Mouse (Mus musculus): Measurements from ENCODE around the gene Doc2g.
A peak's percentile ranks its signal among the peaks of the same experiment; 100 is the strongest.

Doc2g gene

DNA sequence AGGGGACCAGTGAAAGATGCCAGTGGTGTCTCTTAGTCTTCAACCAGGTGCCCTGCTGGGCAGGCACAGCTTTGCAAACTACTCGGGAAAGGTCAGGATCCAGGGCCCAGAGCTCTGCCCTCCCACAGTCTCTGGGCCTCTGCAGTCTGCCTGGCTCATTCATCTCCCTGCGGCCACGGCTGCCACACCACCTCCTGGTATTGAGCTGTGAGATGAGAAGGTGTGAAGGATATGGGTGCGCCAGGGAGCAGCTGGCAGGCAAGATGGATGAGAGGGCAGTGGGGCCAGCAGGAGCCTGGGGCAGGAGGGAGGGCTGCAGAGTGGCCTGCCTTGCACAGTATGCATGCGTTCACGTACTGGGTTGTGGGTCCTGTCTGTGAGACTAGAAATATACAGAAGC is 12.3 kb upstream of the Doc2g start:
- no peak for DNase-seq (ENCODE audit: low spot score in 2 of 2)

DNA sequence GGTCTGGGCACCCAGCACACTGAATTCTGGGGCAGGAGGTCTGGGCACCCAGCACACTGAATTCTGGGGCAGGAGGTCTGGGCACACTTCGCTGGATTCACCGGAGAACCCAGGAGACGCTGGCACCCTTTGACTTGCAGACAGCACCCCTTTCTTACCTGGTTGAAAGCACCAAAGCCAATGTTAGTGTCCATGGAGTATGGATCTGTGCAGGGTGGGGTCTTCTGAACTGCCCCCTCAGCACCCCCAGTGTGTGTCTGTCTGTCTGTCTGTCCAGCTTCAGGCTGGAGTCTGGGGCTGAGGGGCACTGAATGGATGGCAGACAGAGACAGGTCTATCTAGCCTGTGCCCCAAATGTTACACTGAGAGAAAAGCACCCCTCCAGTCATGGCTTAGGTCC is 11.6 kb upstream of the Doc2g start:
- no peak for DNase-seq (ENCODE audit: low spot score in 2 of 2)

DNA sequence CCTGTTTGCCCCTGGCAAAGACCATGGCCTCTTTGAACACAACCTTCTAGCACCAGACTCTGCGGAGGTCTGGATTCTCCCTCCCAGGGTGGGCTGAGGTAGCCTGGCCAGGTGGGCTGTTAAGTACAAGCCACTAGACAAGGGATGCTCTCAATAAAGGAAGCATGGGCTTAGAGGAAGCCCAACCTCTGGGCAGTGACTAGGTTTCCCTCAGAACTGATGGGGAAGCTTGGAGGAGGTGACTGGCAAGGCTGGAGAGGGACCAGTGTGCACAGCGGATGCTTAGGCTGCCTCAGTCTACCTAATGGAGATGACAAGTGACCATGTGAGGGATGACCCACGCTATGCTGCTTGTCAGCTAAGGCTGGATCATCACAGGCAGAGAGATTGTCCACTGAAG is 11.1 kb upstream of the Doc2g start:
- DNase-seq (ENCODE audit: low spot score in 2 of 2) = no peak

DNA sequence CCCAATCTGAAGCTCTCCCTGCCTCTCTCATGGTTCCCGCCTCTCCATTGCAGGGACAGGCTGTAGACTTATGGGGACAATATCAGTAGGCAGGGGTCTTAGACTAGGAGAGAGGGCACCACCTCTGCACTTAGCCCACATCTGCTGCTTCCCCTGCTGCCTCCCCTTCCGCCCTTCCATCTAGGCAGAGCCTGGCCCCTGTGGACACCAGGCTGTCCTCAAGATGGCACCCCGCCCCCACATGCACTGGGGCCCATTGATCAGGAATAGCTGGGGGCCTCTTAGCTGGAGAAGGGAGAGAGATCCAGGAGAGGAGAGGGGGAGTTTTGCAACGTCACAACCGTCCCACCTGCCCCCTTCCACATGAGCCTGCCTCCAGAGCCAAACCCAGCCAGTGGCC is 10.7 kb upstream of the Doc2g start, which contains the start of gene Tbx10:
TSS of gene Tbx10 (plus strand) at position 337 of the 400 bp plus-strand sequence.
- DNase-seq (ENCODE audit: low spot score in 2 of 2) = no peak

DNA sequence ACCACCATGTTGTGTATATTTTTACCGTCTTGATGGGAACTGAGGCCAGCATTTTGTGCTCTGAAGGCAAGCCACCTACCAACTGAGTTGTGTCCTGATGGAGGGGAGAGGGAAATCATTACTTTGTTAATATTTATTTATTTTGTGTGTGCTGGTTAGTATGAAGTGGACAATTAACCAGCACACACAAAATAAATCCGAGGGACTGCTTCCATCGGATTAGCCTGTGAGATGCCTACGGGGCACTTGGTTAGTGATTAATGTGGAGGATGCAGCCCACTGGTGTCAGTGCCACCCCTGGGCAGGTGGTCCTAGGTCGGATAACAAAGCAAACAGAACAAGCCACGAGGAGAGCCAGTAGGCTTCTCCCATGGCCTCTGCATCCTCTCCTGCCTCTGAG is 8.2 kb upstream of the Doc2g start:
- DNase-seq (ENCODE audit: low spot score in 2 of 2) = no peak

DNA sequence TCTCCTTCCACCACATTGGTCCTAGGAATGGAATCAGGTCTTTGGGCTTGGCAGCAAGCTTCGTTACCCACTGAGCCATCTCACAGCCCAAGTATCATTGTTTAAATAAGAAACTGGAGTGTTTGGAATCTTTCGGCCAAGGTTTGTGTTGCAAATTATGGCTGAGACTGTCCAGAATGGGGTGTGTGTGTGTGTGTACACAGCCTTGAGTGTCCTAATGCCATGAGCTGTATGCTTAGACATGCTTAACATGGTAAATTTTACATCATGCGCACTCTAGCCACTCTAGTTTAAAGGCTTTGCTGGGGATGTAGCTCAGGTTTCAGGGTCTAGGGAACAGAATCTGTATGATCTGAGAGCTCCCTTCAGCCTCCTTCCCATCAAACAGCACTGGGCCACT is 7.6 kb upstream of the Doc2g start:
- no peak for DNase-seq (ENCODE audit: low spot score in 2 of 2)

DNA sequence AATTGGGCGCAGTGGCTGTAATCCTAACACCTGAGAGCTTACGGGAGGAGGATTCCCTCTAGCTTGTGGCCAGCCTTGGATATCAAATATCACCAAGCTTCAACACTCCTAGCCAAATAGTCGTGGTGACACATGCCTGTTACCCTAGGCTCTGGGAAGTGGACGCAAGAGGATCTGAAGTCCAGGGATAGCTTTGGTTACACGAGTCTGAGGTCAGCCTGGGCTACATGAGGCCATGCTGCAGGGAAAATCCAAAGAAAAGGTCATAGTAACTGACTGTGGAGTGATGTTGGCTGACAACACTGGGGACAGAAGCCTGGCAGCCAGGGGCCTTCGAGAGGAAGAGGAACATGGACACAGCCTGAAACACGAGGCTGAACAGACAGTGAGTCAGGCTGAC is 7.0 kb upstream of the Doc2g start:
- no peak for DNase-seq (ENCODE audit: low spot score in 2 of 2)

DNA sequence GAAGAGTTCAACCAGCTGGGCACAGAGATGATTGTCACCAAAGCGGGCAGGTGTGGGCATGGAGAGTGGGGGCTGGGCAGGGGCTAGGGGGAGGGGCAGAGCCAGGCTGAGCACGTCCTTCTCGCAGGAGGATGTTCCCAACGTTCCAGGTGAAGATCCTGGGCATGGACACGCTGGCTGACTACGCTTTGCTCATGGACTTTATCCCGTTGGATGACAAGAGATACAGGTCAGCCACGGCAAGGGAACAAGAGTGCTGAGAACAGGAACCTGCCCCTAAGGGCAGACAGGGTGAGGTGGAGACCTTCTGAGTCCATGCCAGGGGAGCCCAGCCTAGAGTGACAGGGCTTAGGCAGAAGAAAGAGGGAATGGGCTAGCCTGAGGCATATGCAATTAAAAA is 6.4 kb upstream of the Doc2g start:
- DNase-seq (ENCODE audit: low spot score in 2 of 2) = no peak

DNA sequence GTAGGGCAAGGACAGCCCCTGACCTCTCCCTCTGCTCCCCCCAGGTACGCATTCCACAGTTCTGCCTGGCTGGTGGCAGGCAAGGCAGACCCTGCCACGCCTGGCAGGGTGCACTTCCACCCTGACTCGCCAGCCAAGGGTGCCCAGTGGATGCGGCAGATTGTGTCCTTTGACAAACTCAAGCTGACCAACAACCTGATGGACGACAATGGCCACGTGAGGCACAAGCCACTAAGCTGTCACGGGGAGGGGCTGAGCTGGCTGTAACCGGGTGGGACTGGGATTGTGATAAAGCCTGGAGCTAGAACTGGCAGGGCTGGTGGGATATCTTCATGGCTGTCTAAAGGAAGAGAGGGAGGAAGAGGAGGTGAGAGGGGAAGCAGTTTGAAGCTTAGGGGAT is 5.9 kb upstream of the Doc2g start:
- no peak for DNase-seq (ENCODE audit: low spot score in 2 of 2)

DNA sequence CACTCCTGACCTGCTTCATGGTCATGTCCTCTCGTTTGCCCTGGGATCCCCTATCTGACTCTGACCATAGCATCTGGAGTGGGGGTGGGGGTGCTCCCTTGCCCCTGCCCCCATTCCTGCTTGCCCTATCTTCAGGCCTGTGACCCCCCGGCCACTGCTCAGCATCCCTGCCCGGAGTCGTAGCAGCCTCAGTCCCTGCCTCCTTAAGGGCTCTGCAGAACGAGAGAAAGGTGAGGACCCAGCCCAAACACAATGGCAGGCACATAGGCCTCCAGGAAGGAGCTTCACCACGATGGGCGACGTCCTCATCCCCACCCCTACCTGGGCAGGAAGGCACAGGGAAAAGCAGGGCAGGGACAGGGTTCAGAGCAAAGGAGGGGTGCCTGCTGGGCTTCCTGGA is 4.8 kb upstream of the Doc2g start:
- DNase-seq (ENCODE audit: low spot score in 2 of 2) = no peak

DNA sequence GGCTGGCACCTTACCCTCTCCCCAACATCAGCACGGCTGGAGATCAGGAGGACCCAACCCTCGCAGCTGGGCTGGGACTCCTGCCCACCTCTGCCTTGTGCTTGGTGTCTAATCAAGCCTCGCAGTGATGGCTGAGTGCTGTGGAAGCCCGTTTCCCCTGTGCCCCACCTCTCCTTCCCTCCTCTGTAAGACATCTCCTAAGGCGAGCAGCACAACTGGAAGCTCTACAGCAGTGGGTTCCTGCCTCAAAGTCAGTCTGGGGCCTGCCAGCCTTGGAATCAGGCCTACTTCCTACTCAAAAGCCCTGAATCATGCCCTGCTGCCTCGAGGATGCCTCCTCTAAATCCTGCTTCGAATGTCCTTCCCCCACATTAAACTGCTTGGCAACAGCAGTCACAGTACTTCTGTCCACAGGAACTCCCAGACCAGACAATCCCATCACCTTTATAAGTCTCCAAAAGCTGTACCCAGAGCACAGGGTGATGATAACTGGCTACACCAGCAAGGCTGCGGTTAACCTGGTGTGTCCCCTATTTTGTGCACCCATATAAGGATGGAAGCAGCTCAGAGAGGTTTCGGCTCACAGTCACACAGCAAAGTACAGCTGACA is 3.9 kb upstream of the Doc2g start:
- no peak for DNase-seq (ENCODE audit: low spot score in 2 of 2)

DNA sequence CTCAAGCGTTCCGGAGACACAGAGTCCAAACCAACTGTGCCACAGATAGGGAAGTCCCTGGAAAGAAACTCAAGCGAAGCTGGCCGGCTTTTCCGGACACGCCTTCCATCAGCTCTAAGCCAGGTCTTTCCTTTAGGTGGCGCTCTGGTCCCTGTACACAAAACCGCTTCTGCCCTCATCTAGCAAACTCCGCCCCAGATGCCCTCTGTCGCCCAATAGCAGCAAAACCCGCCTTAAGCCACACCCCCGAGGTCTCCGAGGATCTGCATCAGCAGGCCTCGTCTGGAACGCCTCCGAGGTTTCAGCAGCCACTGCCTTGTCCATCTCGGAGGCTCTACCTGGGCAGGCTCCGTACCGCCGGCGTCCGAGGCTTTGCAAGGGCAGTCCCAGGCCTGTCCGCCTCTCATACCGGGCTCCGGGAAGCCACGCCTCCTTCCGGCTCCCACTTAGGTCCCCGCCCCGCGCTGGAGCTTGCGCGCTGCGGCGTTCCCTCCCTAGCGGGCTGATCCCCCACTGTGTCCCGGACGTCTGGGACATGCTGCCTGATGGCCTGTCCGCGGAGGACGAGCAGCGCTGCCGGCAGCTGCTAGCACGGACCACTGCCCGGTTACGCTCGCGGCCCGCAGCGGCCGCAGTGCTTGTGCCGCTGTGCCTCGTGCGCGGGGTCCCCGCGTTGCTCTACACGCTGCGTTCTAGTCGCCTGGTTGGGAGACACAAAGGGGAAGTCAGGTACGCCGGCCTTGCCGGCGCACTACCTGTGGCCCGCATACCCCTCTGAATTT is 2.8 kb upstream of the Doc2g start, which contains the start of the genes Nudt8 and Gm49405:
TSS of gene Nudt8 (plus strand) at position 462 of the 782 bp plus-strand sequence.
TSS of gene Gm49405 (plus strand) at position 508 of the 782 bp plus-strand sequence.
- peak; percentile 92 to 96 for DNase-seq (ENCODE audit: low spot score in 2 of 2)

DNA sequence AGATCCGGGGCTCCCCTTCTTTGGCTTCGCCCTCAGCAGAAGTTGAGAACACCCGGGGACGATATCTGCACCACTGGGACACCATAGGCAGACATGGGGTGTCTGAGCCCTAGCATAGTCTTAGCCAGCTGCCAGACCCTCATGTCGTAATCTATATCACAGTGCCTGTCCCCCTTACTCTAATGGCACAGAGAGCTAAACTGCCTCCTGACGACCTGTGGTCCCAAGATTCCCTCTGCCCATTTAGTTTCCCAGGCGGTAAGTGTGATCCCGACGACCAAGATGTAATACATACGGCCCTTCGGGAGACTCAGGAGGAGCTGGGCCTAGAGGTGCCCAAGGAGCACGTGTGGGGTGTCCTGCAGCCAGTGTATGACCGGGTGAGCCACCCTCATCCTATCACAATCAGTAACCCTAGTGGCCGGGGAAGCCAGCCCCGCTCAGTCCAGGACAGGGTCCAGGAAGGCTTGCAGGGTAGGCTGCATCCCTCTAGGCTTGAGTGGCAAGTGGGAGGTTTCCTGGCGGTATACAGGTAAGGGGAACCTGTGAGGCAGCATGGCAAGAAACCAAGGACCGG is 2.1 kb upstream of the Doc2g start:
- DNase-seq (ENCODE audit: low spot score in 2 of 2) = no peak

DNA sequence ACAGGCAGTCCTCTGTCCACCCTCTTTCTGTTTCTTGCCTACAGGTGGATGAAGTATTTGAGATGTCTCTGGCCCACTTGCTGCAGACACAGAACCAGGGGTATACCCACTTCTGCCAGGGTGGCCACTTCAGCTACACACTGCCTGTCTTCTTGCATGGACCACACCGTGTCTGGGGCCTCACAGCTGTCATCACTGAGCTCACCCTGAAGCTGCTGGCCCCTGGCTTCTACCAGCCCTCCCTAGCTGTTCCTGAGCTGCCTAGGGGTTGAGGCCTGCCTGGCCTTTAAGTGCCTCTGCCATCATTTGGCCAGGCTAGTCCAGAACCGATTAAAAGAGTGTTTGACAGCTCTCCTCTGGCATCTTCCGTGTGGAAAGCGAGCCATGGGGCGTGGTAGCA is 1.4 kb upstream of the Doc2g start:
- no peak for DNase-seq (ENCODE audit: low spot score in 2 of 2)

DNA sequence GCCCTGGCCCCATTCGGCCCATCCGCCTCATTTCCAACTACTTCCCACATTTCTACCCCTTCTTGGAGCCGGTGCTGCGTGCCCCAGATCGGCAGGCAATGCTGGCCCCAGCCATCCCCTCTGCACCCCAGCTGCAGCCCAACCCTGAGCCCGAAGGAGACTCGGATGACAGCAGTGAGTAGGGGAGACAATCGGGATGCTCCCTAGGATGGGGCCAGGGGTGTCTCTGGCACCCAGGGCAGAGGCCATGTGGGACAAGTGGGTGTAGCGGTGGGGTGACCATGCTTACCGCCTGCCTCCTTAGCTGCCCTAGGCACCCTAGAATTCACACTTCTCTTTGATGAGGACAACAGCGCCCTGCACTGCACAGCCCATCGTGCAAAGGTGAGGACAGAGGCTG is 528 bp downstream of the Doc2g start:
- no peak for DNase-seq (ENCODE audit: low spot score in 2 of 2)

DNA sequence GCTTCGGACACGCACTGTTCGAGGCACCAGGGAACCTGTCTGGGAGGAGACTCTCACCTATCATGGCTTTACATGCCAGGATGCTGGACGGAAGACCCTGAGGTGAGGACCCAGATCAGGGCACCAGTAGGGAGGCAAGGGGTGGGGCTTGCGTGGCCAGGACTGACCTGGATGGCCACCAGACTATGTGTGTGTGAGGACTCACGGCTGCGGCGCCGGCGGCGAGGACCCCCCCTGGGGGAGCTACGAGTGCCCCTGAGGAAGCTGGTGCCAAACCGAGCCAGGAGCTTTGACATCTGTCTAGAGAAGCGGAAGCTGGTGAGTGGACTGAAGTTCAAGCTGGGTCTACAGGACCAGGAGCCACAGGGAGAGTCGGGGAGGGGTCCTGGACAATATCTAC is 1.2 kb downstream of the Doc2g start:
- no peak for DNase-seq (ENCODE audit: low spot score in 2 of 2)

DNA sequence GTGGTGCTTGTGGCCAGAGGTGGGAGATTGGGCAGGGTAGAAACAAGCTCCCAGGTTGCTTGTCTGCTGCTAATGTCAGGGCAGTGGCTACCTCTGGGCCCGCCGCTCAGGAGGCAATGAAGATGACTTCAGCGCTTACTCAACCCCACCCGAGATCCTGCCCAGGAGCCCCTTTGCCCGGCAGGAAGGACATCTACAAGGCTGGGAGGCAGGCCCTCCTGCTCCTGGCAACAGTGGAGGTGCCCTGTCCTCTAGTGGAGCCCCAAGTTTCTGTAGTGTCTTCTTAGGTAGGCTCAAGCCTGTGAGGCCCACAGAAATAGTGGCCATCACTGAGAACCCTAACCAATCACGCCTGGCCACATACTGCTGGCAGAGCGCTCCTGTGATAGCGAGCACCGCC is 2.0 kb downstream of the Doc2g start:
- DNase-seq (ENCODE audit: low spot score in 2 of 2) = no peak

DNA sequence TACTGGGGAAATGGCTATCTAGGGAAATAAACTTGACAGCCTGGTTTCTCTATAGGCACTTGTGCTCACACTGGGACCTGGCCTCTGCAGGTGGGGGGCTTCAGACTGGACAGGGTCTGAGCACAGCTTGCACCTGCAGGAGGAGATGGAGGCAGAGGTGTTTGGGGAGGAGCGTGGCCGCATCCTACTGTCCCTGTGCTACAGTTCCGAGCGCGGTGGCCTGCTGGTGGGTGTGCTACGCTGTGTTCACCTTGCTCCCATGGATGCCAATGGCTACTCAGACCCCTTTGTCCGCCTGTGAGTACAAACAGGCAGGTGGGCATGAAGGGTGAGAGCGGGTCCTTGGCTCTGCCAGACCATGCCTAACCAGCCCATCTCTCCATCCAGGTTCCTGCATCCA is 2.9 kb downstream of the Doc2g start:
- DNase-seq (ENCODE audit: low spot score in 2 of 2) = no peak

DNA sequence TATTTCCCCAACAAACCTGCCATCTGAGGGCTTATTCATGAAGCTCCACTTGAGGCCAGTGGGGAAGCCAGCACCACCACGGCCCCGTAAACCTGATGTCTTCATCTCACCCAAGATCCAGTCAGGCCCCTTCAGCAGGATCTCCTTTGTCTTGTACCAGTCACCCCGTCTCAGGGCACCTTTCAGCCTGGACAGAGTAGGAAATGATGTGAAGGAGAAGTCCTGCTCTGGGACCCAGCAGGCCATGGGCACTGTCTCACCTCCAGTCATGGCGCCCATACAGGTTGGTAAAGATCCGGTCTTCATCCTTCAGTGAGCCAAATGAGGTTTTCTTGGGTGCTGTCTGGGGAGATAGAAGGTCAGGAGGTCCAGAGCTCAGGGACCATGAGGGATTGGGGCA is 8.0 kb downstream of the Doc2g start:
- no peak for DNase-seq (ENCODE audit: low spot score in 2 of 2)

DNA sequence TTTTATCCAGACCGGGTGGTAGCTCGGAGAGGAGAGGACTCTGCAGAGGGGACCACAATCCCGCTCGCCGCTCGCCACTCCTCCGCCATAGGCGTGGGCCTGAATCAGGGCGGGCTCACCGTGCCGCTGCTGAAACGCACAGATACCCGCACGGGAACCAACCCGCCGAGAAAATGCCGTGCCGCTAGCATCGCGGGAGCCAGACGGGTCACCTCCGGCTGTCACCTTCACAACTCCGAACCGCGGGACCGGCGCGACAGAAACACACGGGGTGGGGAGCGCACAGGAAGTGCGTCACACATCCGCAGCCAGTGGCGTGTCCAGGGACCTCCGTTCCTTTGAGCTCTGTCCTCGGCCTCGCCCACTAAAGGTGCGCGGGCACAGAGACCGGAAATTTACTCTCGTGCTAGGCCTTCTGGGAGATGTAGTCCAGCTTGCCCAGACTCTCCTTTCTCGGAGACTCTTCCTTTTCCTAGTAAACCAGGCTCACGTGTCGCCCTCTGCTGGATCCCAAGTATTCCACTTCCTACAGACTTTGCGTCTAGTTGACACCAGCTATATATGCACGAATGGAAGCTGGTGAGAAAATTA is 9.4 kb downstream of the Doc2g start, which contains the start of gene Ndufv1:
TSS of gene Ndufv1 (minus strand) at position 375 of the 591 bp plus-strand sequence.
- DNase-seq (ENCODE audit: low spot score in 2 of 2) = peak; percentile 92 to 94

DNA sequence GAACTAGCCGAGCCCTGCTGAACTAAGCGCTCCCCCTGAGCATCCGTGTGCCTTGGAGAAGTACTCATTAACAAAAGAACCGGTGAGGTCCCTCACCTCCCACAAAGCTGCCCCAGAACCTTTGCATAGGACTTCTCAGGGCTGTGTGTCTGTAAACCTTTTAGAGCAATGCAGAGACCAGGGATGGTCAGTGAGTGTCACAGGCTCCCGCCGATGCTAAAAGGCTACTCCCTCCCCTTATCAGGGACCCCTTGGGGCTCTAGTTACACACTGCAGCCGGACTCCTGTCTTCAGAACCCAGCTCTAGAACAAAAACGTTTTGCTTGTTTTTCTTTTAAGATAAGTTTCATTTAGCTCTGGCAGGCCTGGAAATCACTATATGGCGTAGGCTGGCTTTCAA is 10.0 kb downstream of the Doc2g start:
- no peak for DNase-seq (ENCODE audit: low spot score in 2 of 2)

DNA sequence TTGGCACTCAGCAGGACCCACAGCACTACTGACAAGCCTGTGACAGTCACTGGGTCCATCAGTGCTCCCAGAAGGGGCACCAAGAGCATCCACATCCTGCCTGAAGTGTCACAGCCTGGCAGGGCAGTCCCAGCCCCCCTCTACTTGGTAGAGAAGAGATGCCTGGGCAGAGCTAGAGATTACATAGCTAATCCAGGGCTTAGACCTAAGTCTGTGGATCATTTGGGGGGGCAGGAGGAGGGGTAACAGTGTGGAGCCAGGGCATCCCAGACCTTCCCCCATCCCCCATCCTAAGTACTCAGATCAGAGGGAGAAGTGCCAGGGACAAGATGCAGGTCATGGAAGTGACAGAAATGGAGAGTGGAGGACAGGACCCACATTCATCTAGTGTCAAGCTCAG is 11.7 kb downstream of the Doc2g start:
- no peak for DNase-seq (ENCODE audit: low spot score in 2 of 2)

DNA sequence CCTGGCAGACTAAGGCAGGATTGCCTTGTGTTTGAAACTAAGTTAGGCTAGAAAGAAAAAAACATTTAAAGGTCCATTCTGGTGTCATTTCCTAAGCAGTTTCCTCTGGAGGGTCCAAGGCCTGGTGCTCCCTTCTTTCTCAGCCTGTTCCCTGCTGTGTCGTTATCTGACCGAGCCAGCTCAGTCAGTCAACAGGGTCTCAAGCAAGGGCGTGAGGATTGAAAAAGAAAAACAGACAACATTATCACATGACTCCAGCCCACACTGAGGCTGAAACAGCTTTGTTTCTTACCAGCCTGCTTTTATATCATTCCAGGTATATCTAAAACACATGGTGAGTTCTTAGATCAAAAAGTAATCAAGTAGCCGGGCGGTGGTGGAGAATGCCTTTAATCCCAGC is 12.5 kb downstream of the Doc2g start:
- DNase-seq (ENCODE audit: low spot score in 2 of 2) = no peak

Measured in urinary bladder, postnatal 4 days (tissue).